Mouse (Mus musculus) left cerebral cortex, adult 2 months (tissue): ENCODE results near the gene Sema3f. TPM values are rescaled to one million over a fixed set of nuclear protein-coding genes. Genes with fewer than 3 reads are reported as not detected.

Experiments used
- DNase-seq, 2 experiments: peaks; one replicate each; pipeline ENCODE4 v3.0.0; 2021 to 2022; ENCODE audit warnings: low spot score in 2 of 2, mixed read lengths in 1 of 2; ENCODE audit errors: extremely low spot score in 1 of 2
- H3K27ac ChIP-seq: fragments of 200-600 bp; 2 replicates; pipeline ENCODE4 v1.8.1; 2022
- H3K4me3 ChIP-seq: fragments of 200-600 bp; 2 replicates; pipeline ENCODE4 v1.8.1; 2022
- CTCF ChIP-seq: fragments of 200-600 bp; IDR thresholded peaks from 2 replicates; pipeline ENCODE4 v1.8.1; 2022; ENCODE audit warnings: antibody characterized with exemption, mild to moderate bottlenecking, moderate library complexity
- intact Hi-C: fragments of 180-260 bp; cut with DNase I; formaldehyde crosslinking; loops from one replicate; pipeline ENCODE4 v1.15.1; 2025
- total RNA-seq, 2 experiments: library from RNA; stranded (reverse); gene quantifications; 2 replicates each; pipeline ENCODE4 v1.2.3; 2021

Gene Sema3f
- total RNA-seq, 2 experiments from 2014 or later = 17.3 to 17.7 TPM

DNA sequence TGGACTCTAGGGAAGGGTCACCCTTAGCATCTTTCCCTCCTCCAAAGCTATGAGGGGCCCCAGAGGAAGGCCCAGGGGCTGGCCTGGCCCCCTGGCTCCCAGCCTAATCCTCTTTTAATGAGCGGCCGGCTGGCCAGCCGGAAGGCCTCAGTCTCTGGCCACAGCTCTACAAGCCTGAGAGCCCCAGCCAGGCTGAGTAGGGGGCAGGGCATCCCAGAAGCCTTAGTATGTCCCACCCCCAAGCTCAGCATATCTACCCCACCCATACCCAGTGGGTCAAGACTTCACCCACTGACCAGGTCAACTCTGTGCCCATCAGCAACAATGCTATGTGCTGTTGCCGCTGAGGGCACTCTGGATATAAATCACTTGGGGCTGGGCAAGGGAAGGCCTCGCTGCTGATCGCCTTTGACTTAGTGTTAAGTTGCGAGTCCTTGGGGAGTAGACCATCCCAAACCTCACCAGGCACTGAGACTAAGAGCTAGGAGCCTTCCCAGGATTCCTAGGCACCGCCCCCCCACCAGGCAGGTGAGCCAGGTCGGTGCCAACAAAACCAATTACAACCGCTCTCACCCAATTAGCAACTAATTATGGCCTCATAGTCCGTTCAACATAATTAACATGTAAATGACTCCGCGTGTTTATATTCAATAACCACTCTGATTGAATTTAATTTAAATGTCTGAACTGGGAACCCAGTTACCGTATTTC lies 12.3 kb downstream of the Sema3f start:
- no peak for DNase-seq
- no peak overlapping the region for H3K27ac ChIP-seq
- TF ChIP-seq CTCF = no peak
- intact Hi-C loops = no loop called here
- no peak overlapping the region for H3K4me3 ChIP-seq

DNA sequence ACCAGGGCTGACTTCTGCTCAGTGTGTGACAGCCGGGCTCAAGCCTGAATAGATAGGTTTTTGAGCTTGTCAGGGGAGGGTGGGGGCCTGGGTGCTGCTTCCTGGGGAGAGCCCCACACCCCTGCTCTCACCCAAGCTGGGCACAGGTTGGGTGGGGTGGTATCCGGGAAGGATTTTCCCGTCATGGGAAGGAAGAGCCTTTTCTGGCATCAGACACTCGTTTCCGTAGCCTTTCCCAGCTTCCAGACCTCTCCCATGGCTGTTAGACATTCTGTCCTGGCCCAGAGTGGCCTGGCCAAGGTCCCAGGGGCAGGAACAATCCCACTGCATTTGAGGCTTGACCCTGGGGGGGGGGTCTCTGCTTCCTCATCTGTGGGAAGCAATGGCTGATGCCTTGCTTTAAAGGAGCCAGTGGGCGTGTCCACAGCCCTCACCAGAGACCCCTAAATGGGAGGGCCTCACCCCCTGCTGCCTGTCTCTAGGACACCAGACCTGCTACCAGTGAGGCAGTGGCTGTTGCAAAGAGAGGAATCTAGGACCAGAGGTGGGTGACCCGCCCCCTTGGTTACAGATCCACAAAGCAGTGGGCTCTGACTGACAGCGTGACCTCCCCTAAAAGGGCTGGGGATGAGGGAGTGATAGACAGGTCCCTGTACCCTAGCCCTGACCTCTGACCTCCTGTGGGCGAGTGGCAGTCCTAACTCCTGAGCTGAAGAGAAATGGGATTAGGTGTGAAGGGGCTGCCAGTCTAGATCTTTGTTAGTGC lies 13.2 kb downstream of the Sema3f start:
- H3K4me3 ChIP-seq = no peak overlapping the region
- no peak overlapping the region for H3K27ac ChIP-seq
- intact Hi-C loops = no loop called here
- TF ChIP-seq CTCF = no peak
- no peak for DNase-seq

DNA sequence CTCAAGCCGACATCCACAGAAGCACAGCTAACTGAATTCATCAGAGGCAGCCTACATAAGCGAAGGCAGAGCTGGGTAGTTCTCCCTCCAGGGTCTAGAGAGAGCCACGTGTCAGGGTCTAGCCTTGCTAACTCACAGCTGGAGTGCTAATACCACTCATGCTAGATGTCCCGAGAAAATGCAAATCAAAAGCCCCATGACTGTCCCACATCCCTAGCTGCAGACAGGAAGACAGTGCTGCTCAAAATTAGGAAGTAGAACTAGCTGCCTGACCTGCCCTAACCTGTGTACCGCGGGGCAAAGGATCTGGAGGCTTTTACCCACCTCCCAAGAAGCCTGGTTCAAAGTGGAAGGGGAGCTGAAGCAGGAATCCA lies 14.2 kb downstream of the Sema3f start:
- Histone ChIP-seq H3K27ac (no peak overlapping the region), H3K4me3 (no peak overlapping the region)
- DNase-seq = no peak
- intact Hi-C loops = no loop called here
- TF ChIP-seq CTCF = no peak

DNA sequence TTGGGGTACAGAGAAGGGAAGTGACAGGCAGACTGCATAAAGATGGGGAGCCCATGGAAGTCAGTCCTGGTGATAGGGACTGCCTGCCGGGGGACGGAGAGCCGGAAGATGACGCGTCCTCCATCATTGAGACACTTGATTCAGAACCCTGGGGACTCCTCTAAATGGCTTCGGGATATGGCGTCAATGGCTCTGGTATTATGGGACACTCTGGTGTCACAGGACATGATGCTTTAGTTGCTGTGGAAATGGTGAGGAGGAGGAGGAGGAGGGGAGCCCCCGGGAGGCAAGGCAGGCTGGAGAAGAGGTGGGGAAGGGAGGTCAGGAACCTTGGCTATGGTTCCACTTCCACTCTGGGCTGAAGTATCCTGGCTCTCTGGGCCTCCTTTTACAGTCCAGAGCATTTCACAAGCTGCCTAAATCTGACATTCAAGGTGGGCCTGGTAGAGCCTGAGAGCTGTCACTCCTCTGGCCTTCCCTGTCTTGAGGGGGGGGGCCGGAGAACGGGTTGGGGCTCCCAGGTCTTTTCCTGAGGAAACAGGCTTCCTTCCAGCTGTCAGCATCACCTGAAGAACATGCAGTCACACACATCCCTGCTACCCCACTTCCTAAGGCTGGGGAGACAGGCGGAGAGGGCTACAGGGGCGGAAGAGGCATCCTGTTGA lies 14.7 kb downstream of the Sema3f start:
- Histone ChIP-seq H3K27ac (no peak overlapping the region), H3K4me3 (no peak overlapping the region)
- intact Hi-C loops = no loop called here
- no peak for TF ChIP-seq CTCF
- no peak for DNase-seq

DNA sequence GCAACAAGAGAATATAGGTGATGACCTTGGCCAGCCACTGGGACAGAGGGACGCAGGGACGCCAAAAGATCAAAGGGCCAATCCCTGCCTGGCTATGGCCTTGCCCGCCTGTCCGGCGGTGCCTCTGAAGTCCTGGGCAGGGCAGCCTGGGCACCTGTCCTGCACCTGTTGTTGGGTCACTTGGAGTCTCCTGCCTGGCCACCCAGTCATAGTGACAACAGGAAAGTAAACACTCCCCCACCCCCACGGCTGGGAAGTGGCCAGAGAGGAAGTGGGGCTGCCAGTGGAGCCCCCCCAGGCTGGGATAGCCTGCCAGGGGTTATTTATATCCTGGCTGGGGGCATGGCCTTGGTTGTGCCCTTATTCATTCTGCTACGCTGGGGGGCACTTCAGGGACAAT lies 15.6 kb downstream of the Sema3f start:
- DNase-seq = no peak
- no peak for TF ChIP-seq CTCF
- no peak overlapping the region for H3K27ac ChIP-seq
- intact Hi-C loops = no loop called here
- no peak overlapping the region for H3K4me3 ChIP-seq

DNA sequence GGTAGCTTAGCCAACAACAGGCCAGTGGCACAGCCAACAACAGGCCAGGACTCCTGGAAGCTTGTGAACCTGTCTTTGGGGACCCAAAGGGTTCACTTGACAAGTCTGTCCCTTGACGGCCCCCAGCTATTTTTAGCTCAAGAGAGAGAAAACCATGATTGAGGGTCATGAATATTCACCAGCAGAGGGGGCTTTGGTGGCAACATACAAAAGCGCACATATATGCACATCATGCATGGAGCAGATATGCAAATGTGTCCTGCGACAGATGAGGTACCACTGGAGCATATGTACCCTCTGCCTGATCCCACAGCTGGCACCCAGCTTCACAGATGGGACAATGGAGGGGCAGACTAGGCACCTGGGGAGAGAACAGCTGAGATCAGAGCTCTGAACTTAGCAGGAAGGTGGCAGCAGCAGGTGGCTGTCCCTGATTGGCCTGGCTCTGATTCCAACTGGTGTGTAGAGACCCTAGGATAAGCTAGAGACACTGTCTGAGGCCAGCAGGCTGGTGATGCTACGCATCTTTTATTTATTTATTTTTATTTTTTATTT lies 16.8 kb downstream of the Sema3f start:
- no peak overlapping the region for H3K4me3 ChIP-seq
- no peak; the same call in 1 of the 2 replicates for TF ChIP-seq CTCF
- intact Hi-C loops = no loop called here
- DNase-seq = no peak
- no peak overlapping the region for H3K27ac ChIP-seq

DNA sequence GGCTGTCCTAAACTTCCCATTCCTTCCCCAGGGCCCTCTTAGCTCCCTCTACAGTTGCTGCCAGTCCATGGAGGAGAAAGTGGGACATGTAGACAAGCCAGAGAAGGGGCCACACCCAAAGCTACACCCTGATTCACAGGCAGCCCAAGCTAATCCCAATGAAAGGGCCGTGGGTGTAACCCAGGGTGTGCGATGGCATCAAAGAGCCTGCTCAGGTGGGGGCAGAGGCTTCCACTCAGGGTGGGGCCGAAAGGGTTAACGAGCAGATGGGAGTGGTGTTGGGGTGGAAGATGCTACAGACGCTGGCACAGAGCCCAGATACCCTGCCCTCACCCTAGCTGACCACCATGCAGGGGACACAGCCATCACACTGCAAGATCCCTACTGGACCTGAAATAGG lies 17.5 kb downstream of the Sema3f start:
- intact Hi-C loops = no loop called here

DNA sequence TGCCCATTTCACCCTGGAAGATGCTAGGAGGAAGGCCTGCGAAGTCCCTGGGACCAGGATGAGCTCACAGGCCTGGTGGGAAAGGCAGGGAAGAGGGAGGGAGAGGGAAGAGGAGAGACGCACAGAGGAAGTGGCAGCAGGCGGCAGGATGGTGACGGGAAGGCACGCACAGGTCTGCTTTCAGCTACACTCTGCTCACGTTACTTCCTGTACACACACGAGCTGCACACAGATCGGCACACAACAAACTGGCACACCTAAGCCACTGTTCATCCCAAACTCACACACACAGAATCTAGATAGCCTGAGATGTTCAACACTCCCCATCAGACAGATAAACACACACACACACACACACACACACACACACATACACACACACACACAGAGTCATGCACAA lies 19.9 kb downstream of the Sema3f start:
- H3K27ac ChIP-seq = no peak overlapping the region
- no peak for TF ChIP-seq CTCF
- no peak for DNase-seq
- H3K4me3 ChIP-seq = no peak overlapping the region
- intact Hi-C loops = no loop called here

More for the DNA sequence above, 17.5 kb downstream of the Sema3f start:
- no peak overlapping the region for H3K27ac ChIP-seq
- TF ChIP-seq CTCF = no peak
- DNase-seq = no peak
- H3K4me3 ChIP-seq = no peak overlapping the region

DNA sequence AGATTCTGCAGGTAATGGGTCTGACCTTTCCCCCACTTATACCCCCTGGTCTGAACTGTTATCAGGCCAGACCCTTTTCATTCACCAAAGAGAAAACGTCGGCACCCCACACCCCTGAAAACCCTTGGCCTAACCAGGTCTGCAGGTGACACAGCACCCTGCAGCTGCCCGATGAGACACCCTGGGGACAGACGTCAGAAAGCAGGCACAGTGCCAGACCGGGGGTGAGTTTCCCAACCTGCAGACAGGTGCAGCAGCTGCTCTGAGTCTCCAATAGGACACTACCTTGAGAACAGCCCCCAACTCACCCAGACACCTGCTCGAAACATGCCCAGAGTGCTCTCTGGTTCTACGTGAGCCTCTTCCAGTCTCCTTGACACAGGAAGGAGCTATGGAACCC lies 21.3 kb downstream of the Sema3f start:
- no peak for DNase-seq
- Histone ChIP-seq H3K4me3 (no peak overlapping the region), H3K27ac (no peak overlapping the region)
- intact Hi-C loops = loop anchor here (5.0 kb wide), 1 partner anchor 193 kb away; no protein-coding TSS in a partner anchor
- TF ChIP-seq CTCF = no peak

DNA sequence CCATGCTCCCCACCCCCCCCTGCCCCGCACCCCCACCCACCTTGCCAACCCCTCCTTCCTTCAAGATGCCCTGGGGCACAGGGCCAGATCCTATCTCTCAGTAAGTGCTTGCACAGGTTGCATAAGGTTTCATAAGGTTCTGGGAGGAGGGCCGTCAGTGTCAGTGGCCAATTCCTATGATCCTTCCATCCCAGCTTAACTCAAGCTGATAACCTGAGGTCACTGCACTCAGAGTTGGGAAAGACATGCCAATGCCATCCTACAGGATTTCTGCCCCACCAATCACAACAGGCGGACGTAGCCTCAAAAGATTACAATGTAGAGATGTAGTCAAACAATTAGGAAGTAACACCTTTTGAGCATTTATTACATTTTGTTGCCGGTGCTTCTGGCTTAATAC lies 21.9 kb downstream of the Sema3f start:
- no peak overlapping the region for H3K4me3 ChIP-seq
- intact Hi-C loops = loop anchor here (5.0 kb wide), 1 partner anchor 194 kb away; no protein-coding TSS in a partner anchor
- no peak for DNase-seq
- H3K27ac ChIP-seq = no peak overlapping the region
- no peak for TF ChIP-seq CTCF

DNA sequence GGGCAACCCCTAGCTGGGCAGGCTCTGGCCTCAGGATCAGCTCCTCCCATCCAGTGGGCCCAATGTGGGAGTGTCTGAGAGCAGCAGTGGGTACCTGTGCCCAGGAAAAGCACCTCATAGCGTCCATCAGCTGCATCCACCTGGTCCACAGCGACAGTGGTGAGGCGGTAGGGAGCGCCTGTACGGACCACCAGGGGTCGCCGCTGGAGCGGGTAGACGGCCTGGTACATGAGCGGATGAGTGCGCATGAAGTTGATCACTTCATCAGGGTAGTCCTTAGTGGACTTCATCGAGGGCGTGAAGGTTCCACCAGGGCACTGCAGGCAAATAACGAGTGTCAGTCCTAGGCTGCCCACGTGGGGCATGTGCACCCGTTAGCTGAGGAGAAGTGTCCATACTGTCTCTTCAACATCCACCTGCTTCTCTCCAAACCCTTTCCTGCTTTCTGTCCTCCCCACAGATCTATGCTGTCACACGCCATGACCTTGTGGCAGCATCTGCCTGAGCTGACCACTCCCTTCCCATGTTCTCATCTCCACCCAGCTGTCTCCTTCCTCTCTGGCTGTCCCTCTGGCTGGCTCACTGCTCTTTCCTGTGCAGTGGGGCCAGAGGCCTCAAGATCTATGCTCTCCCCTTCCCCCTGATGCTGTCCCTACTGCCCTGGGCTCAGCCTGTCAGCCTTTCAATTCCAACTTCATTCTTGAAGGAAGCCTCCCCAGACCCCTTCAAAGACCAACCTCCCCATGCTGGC lies 24.9 kb downstream of the Sema3f start:
- peak; percentile 62 for TF ChIP-seq CTCF
- DNase-seq = no peak
- no peak overlapping the region for H3K4me3 ChIP-seq
- H3K27ac ChIP-seq = no peak overlapping the region
- intact Hi-C loops = loop anchor here (1.0 to 5.0 kb wide), 2 partner anchors 53 to 197 kb away; no protein-coding TSS in a partner anchor
